Mouse (Mus musculus) embryo, embryonic 9.5 days (tissue): Measurements from ENCODE around the gene Gm11111.
"Not testable (repeated sequence)": the region's sequence is repeated elsewhere in the genome, so short reads cannot be mapped to it uniquely, and the experiment has no call there.

ENCODE experiments used
- DNase-seq: peaks from one replicate; pipeline ENCODE4 v3.0.0-alpha.2; 2017; ENCODE audit errors: extremely low spot score

Gm11111 gene

DNA sequence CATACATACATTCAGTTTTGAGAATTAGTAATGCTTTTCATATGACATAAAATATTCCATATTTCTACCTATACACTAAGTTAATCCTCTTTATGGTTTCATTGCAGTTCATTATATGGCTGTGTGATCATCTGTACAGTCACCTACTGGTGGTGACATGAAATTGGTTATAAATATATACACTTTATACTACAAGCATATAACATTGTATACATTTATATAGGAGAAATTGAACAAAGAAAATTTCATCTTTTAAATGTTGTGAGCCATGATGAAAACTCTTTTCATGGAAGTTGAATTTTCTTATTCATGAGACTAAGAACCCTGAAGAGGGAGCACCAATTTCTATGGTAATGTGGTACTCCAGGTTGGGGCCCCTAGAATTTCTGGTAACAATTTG lies at the start of gene Gm11111:
Gene Gm11111 (plus strand): TSS at position 301 of the 400 bp plus-strand sequence.
- no peak for DNase-seq

DNA sequence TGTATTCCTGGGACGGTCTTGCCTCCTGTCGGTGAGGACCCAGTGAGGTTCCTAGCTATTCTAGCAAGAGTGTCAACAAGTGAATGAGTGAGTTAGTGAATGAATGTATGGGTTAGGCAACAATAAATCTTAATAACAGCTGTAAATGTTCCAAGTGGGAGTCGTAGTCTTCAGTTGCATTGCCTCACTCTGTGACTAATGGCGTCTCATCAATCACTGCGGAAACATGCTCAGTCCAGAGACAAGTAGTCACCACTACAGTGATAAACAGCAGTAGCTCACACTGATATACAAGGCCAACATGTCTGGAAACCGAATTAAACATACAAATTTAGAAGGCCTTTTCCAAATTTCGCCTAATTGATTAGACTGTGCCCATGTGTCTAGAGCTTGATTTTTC lies 36.3 kb upstream of the Gm11111 start:
- no peak for DNase-seq

DNA sequence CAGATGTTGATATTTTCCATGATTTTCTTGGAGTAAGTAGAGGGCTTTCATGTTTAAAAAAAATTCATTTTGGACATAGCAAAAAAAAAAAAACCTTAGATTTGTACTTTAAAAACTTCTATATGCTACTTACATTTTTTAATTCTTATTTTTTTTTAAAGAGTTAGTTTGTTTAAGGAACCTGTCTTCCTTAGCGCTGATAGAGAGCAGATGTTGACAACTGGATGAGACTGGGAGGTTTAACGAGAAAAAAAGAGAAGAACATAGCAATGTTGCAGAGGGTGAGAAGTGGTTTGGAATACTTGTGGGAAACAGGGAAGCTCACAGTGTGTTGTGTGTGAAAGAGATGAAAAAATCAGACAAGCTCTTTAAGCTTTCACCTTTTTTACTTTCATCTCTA lies 32.4 kb upstream of the Gm11111 start:
- no peak for DNase-seq

DNA sequence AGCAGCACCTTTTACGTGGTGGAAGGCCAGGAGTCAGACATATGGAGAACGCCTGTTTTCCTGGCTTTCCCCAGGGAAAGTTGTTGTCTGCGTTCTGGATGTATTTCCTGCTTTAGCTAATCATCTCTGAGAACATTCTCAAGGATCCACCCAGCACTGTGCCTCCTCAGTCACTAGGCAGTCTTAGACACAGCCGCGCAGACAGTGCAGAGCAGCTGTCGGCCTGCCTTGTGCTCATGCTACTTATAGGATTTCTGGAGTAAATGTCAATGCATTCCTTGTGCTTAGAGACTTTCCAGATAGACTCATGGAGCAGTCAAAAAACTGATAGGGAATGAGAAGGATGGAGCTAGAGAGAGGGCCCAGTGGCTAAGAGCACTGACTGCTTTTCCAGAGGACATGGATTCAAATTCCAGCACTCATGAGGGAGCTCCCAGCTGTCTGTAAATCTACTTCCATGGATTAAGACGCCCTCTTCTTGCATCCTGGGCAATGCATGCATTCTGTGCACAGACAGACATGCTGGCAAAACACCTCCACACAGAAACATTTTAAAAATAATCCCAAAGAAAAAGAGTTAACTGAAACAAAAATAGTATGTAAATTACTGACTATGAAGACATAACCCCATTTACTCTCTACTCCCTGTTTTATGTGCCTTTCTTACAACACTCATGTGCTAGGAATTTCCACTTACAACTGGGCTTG lies 30.1 kb upstream of the Gm11111 start:
- DNase-seq = no peak

DNA sequence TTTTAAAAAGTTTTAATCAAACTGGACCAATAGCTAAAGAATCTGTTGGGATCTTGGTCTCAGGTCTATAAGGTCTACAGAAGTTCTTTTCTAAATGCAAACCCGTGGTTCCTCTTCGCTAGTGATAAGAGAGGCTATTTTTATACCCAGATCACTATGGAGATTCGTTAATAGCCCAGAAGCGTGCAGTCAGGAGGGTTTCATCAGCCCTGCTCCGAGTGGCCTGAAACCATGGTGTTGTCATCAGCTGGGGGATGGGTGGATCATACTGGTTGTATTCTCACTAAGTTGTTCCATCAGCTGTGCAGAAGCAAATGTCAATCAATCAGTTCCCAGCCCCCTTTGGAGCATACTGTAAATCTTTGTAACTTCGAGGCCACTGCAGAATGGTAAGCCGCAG lies 29.4 kb upstream of the Gm11111 start:
- no peak for DNase-seq

DNA sequence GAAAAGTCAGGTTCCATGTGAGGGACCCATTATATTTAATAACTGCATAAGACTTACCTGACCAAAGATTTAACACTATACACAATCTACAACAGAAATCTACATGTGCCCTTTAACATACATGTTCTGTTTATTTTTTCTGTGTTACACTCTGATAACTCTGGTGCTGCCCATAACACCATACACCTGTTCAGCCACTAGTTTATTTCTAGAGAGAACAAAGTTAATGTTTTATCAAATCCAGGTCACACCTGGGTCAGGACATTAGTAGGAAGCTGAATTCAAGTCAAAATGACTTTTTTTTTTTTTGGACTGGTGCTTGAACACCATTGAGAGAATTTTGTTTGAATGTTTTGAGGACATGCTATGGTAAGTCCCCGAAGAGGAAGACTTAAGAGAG lies 28.7 kb upstream of the Gm11111 start:
- DNase-seq = no peak

DNA sequence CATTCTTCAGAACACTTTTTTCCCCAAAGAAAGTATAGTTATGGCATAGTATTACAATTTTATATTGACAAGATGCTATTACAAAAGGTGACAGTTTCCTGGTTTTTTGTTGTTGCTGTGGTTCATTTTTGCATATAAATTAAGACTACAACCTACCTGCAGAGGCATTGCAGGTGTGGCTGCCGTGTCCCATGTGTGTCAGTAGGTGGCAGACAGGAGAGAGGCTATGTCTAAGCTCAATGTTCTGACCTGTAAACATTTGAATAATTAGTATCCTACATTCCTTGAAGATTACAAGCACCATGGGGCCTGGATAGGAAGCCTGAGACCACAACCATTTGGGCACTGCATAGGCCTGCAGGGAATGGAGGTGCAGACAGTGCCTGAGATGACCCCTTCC lies 11.2 kb upstream of the Gm11111 start:
- DNase-seq = no peak

DNA sequence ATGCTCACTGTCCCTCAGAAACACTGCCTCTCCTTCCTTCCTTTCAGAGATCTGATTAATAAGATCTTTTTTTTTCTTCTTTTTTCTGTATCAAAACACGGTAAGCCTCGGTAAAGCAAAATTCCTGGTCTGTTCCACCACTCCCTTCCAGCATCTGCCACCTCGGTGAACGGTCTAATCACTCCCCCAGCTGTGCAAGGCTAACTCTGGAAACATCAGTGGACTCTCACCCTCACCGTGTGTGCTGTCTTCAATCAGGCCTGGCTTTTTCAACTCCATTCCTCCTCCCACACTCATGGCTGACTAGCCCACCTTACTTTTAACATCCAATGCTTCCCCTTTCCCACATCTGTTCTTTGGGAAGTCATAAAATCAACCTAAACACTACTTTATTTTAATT lies 2.2 kb upstream of the Gm11111 start:
- no peak for DNase-seq

DNA sequence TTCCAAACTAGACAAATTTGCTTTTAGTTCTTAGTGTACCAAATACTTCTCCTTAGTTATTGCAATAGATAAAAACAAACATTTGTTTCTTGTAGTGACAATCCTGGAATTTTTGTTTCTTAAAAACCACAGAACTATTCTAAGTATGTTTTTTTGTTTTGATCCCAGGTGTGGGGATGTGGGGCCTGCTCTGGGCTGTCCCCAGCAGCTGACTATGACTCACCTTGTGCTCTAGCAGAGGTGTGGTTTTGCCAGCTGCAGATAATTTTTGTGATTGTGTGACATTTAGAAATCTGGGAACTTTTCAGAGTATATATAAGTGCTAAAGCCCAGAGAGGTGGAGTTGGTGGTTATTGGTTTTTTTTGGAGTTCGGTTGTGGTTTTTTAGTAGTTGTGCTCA lies 1.6 kb upstream of the Gm11111 start:
- DNase-seq = no peak

DNA sequence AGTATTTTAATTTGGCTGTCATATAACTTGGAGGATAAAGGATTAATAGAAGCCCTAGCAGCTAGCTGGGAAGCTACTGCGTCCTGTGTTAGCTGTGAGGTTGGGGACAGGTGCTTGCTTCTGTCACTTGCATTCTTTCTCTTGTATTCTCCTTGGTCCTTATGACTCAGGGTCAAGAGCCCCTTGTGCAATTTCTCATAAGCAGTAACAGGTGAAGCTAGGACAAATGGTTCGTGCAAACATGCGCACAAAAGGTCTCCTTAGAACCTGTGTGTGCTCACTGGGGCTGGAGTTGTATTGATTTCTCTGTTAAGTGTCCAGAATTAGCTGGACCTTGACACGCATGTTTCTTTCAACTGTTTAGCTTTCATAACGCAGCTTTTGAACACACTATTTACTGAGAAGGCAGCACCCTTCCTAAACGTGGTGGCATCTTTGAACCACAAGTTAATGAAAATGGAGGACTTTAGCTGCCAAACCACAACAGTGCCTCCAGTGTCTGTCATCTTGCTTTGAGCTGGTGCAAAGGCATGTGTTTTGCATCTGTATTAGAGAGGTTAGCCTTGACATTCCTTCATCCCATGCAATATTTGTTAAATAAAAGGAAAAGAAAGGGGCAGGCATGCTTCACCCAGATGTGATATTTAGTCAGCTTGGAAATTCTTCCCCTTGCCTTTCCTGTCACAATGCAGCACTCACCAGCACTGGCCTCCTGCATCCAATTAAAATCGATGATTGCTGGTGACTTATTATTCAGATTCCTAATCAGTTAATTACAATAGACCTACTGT lies 511 bp downstream of the Gm11111 start:
- no peak for DNase-seq

DNA sequence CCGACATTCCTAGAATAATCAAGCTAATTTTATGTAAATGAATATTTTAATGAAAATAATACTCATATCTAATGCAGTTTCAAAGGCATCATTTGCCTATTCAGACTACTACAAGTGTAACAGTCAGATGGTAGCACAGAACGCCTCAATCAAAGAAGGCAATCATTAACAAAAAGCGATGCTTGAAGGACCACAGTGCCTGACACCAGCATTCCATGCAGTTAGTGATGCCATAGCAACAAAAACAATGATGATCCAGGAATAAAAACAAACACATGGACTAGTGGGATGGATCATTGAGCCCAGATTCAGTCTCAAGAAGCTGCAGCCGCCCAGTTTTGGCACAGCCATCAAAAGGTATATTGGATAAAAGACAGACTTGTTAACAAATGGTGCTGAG lies 8.8 kb downstream of the Gm11111 start:
- no peak for DNase-seq

DNA sequence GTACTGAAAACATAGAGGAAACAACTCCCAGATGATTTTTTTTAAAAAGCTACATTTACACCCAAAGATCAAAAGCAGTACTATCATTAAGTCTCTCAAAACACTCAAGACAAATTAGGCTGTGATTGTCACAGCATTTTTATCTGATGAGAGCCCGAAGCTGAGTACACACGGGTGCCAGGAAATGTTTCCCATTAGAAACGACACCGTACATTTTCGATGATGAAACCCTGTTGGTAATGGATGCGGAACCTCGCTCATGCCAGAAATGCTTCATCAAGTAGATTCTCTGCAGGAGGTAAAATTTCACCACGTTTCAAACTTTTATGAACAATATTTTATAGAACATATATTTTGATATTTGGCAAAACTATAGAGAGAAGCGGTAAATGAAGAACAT lies 10.3 kb downstream of the Gm11111 start:
- DNase-seq = no peak

DNA sequence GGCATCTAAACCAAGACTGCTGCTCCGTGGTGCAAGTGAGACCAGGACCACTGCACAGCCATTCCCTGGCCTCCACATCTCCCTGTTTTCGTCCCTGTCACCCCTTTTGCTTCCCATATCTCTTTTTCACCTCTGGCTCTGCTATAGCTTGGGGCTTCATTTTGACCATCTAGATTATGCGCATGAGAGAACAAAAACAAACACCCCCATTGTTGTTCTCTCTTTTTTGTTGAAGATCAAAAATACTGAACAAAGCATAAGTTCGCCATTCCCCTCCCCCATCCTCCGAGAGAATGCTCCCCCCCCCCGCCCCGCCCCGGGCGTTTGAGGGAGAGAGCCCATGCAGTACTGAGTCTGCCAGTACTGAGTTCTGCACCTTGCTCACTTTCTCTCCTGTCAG lies 11.3 kb downstream of the Gm11111 start:
- no peak for DNase-seq

DNA sequence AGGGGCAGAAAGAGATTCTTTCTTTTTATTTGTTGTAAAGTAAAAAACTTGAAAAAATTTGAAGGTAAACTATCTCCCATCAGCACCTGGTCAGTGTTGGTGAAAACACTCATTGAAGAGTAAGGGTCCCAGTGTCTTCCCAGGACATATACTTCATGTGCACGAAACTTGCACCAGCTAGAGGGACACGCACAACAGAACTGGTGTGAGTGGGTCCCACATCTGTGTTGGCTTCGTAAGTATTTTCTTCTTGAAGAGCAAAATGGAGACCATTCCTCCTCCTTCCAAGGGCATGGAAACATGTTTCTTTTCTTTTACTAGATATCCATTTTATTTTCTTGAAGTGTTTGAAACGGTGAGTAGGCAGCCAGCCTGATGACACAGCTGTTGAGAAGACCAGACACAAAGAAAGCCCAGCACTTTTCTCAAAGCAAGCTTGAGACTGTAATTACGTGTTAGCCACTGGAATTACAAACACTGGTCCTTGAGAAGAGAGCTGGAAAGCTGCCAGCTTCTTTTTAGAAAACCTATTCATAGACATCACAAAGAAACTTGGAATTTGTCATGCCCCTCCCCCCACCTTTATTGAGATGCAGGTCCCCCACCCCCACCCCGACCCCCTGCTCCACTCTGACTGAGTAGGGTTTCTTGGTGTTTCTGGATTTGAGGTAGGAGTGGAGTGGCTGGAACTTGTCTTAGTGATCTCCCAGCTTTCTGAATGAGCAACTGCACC lies 14.1 kb downstream of the Gm11111 start:
- no peak for DNase-seq

DNA sequence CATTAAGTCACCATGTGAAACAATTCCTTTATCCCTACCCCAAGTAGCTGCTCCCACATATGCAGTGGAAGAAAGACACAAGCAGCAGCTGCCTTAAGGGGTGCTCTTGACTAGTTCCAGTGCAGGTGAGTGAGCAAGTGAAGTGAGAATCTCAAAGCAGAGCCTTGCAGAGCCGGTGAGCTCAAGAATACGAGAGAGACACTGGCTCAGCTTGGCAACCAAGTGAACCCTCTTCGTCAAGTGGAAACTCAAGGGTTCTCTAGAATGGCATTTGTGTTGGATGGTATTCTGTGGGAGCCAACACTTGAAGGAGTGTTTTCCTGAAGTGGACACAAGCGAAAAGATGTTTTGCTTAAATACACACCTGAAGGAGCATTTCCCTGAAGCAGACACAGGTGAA lies 16.0 kb downstream of the Gm11111 start:
- DNase-seq = no peak

DNA sequence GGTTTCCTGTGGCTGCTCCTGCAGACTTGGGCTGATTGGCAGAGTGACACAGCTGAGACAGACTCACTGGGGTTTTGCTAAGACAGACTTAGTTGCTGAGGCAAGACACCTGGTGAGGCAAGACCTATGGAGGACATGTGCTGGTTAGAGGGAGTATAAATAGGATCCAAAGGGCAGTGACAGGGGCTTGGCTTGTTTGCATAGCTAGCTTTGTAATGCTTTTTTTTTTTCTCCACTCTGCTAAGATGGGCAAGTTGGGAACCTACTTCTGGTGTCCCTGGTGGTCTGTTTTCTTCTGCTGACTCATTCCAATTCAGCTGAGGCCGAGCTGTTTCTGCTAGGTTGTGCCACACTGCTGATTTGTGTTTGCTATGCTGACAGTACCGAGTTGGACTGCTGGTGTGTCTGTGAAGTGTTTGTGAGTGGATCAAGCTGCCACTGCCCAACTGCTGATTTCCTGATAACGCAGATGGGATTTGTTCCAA lies 16.6 kb downstream of the Gm11111 start:
- no peak for DNase-seq

DNA sequence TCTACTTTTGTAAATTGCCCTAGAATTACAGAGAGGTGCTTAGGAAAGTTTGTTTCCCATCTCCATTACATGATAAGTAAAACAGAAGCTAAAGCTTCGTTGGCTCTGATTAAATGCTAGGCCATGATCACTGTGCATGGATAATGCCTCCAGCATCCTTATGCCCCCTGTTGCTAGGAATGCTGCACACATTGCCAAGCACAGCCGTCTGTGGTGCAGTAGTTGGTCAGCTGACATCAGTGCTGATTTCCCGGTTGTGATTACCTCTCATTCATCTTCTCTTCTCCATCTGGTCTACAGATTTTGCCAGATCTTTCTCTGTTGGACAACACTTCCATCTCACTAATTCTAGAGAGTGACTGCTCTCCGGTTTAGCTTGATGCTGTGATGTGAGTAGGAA lies 19.9 kb downstream of the Gm11111 start:
- no peak for DNase-seq

DNA sequence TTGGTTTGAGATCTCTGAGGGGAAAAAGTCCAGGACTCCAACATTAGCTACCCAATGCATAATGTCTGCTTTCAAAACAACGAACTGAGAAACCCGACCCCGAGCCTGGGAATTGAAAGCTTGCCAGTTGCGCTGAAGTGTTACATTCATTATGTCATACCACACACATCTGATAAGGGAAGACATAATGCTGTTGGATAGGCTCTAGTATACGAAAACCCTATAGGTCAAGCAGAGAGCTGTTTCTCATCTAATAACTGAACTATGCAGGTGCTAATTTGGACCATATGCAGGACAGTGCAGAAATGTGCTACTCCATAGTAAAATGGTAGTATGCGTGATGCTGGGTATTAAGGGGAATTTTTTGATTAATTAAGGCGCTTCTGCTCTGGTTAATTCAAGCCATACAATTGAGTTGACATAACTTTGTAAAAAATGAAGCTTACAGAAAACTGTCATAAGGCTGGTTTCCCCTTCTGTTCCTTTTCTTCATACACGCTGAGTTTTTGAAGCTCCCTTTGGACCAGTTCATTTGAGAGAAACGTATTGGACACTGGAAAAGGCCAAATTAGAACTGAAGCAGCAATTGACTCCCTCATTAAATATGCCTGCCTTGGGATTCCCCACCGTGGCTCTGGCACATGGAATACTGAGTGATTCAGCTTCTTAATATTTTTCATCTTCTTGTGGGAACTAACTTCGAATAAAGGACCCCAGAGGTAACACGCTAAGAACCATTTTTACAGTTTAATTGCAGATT lies 22.4 kb downstream of the Gm11111 start:
- DNase-seq = no peak

DNA sequence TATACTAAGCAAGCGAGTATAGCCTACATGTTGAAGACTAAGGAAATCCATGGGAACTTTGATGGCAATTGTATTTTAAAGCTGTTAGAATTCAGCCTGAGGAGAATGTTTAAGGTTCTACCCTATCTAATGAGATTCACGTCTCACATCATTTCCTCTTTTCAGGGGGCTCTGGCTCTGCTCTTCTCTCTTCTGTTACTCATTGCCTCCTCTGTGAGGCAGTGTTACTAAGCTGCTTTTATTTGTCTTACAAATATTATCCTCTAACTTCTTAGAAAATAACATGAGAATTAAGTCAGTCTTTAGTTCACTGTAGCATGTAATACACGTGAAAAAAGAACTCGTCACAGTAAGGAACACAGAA lies 23.0 kb downstream of the Gm11111 start:
- no peak for DNase-seq

DNA sequence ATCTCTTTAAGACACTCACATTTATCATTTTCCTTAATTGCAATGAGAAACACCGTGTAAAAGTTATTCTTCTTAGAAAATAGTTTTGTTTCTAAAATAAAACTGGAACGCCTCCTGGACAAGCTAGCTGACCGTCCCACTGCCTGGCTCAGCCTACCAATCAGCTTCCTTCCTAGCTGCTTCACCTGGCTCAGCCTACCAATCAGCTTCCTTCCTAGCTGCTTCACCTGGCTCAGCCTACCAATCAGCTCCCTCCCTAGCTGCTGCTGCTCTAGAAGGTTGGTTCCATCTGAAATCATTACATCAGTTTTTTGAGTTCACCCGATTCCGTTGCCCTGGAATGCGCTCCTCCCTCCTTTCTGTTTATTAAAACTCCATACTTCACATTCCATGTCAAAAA lies 24.0 kb downstream of the Gm11111 start:
- not testable (repeated sequence) for DNase-seq

DNA sequence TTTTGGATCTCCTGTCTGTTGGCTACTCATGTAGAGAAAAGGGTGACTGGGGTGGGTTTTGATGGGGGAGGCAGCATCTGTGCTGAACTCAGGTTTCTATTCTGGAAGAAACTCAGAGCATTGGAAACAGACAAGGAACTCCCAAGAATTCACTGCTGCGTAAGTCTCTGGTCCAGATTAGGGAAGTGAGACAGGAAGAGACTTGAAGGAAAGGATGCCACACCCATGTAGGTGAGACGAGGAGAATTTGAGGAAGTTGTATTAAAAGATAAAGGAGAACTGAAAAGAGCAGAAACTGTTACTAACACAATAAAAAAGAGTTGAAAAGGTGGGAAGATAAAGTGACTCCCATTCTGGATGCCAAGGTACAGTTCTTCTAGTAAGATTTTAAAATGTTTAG lies 25.9 kb downstream of the Gm11111 start:
- DNase-seq = no peak

DNA sequence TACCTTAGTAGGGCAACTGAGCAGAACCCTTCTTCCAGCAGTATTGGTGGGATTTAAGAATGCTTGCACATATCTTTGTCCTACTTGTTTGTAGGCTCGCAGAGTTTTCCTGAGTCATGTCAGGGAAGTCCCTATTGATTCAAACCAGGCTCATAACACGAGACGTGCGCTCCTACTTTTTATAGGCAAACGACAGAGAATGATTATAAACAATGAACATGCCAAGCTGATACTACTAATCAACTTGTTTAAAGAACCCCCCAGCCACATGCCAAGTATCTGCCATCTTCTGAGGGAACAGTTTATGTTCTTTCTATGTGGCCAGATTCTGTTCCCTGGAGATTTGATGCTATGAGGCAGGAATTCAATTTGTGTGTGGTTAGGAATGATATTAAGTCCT lies 28.3 kb downstream of the Gm11111 start:
- no peak for DNase-seq
